Mouse (Mus musculus) cerebellum, adult 18-20 months (tissue): Measurements from ENCODE around the gene Adra2b.

Experiments
- DNase-seq, 2 experiments: peaks; one replicate each; pipeline ENCODE4 v3.0.0; 2021

Adra2b gene

DNA sequence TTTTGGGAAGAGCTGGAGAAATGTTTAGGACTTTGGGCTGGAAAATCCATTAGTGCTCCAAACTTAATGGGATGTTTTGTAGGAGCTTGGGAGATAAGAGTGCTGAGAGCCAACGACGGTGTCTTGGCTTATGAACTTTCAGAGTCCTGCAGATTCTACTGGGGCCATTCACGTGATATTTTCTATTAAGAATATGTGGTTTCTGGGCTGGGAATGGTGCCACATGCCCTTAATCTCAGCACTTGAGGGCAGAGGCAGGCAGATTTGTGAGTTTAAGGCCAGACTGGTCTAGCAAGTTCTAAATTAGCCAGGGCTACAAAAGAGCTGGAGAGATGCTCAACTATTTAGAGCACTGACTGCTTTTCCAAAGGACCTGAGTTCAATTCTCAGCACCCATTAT is 27.3 kb downstream of the Adra2b start:
- no peak for DNase-seq

DNA sequence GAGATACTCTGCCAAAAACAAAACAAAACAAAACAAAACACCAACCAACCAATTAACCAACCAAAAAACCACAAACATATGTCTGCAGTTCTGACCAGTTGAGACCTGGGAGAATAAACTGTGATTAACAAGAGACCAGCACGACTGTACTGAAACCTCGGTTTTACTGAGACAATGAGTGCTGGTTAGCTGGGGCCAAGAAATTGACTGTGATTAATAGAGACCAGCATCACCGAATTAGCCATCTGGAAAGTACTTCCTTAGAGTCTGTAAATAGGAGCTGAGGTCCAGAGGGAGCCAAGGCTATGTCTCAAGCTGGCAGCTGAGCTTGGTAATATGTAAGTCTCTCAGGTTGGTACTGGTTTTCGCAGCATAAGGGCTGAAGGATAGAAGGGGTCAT is 27.8 kb downstream of the Adra2b start:
- no peak for DNase-seq

DNA sequence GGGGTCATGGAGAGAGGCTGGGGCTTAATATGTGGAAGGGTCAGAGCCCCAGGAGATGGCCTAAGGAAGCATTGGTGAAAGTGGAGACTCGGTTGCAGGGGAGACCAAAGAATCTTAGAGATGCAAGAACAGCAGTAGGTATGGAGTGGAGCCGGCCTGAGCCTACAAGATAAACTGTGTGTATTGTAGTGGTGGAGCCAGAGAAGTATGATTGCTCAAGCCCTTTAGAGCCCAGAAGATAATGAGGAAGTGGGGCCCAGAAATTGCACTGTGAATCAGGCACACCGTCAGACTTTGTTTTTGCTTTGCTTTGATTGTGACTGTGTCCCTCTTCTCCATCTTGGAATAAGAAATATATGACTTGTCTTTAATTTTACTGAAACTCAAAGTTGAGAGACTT is 28.3 kb downstream of the Adra2b start:
- DNase-seq: no peak

DNA sequence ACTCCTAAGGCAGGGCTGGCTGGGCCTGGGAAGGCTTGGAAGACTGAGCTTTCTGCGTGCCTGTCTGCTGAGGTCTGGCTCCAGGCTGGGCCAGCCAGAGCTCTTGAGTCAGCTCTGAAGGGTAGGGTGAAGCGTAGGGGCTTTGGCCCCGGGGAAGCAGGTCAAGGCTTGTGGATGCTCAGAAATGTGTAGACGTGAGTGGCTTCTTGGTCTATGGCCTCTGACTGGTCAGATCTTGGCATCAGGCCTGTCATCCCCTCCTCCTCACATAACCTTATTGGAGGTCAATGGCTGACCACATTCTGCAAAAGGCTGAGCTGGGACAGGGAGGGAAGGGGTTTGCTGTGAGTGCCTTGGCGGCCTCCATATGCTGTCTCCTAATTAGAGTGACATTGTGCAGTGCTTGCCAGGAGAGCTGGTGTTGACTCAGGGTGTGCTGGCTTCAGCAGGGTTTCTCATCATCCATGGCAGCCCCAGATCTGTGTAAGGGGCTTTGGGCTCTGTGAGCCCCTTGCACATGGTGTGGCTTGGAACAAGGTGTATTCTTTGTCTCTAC is 31.7 kb downstream of the Adra2b start:
- DNase-seq: no peak

DNA sequence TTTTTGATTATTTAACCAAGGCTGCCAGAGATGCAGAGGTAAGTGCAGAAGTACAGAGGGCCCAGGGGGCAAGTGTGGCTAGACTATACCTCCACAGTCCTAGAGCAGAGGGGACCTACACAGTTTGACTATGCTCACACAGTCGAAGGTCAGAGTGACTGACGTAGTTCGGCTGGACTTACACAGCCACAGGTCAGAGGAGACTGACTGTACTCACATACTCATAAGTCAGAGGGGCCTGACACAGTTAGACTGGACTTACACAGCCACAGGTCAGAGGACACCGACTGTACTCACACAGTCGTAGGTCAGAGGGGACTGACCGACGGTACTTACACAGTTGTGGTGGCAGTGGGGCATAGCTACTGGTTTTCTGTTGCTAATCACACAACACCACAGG is 35.7 kb downstream of the Adra2b start:
- no peak for DNase-seq

DNA sequence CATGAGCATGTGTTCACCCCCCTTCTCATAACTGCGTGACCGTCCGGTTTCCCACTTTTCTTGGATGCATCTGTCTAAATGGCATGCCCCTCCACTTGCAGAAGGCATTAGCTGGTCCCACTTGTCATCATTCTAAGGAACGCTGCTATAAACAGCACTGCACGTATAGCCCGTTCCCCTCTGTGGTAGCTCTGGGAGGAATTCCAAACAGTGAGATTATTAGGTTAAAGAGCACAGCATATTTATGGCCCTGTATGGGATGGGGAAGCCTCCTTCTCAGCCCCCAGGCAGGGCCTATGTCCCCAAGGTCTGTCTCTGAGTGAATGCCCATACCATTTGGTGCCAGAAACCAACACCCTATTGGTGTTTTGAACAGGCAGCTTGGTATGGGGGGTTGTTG is 48.1 kb downstream of the Adra2b start:
- no peak for DNase-seq

DNA sequence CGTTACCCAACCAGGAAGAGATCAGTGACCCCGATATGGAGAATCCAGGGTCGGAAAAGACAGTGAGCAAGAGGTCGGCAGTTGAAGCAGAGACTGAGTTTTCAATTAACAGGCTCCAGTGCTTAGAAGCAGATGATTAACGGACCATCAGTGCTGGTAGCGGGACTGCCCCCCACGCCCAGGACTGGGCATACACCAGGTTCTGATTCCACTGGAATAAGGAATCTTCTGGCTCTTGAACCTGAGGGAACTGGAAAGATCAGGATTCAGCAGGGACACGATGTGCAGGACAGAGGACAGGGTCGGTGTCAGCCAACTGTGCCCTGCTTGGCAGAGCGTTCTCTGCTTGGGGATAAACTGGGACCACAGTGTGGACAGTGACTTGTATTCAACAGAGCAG is 52.8 kb downstream of the Adra2b start:
- DNase-seq: no peak

DNA sequence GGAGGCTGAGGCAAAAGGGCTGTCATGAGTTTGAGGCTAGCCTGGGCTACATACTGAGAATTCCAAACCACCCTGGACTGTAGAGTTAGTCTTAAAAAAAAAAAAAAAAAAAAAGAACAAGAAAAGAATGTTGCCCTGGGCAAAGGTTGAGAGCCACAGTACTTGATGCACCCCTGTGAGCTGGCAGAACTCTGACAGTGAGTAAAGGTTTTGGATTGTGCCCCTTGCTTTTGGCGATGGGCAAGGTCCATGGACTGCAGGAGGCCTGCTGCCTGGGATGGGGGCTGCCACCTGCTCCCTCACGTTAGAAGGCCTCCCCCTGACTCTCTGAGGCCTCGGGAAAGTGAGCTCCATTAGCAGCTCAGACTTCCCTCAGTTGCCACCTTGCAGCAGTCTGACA is 53.7 kb downstream of the Adra2b start:
- DNase-seq: no peak
